Mouse (Mus musculus) kidney, embryonic 14.5 days (tissue): ENCODE data around the gene Mterf4. TPM values are rescaled to one million over a fixed set of nuclear protein-coding genes. Genes with fewer than 3 reads are reported as not detected.

Source experiments
- ATAC-seq: fragments of 200-750 bp; cut with Nextera tagmentation; 2 replicates; pipeline ENCODE4 v1.8.0; 2017; ENCODE audit warnings: moderate number of reproducible peaks, mild to moderate bottlenecking, moderate TSS enrichment, moderate library complexity; ENCODE audit not compliant: low FRiP score, low TSS enrichment
- H3K27ac ChIP-seq: fragments of 300-500 bp; sonication (generic); 2 replicates; pipeline ENCODE4 v1.5.1; 2014; ENCODE audit warnings: low read depth, mild to moderate bottlenecking, low read length, moderate library complexity, mixed read lengths
- H3K27me3 ChIP-seq: fragments of 300-500 bp; sonication (generic); 2 replicates; pipeline ENCODE4 v1.6.1; 2014; ENCODE audit warnings: mild to moderate bottlenecking, low read length; ENCODE audit not compliant: control insufficient read depth, insufficient read depth
- H3K36me3 ChIP-seq: fragments of 300-500 bp; sonication (generic); 2 replicates; pipeline ENCODE4 v1.6.1; 2014; ENCODE audit warnings: low read length, mixed read lengths; ENCODE audit not compliant: control insufficient read depth, insufficient read depth
- H3K4me1 ChIP-seq: fragments of 300-500 bp; sonication (generic); 2 replicates; pipeline ENCODE4 v1.6.1; 2014; ENCODE audit warnings: low read length, mixed read lengths; ENCODE audit not compliant: control insufficient read depth, insufficient read depth
- H3K4me2 ChIP-seq: fragments of 300-500 bp; sonication (generic); replicated peaks from 2 replicates; pipeline ENCODE4 v1.6.1; 2014; ENCODE audit warnings: low read depth, mild to moderate bottlenecking, low read length
- H3K4me3 ChIP-seq: fragments of 300-500 bp; sonication (generic); 2 replicates; pipeline ENCODE4 v1.5.1; 2014; ENCODE audit warnings: mild to moderate bottlenecking, low read length
- H3K9ac ChIP-seq: fragments of 300-500 bp; sonication (generic); 2 replicates; pipeline ENCODE4 v1.6.1; 2014; ENCODE audit warnings: low read depth, mild to moderate bottlenecking, low read length, moderate library complexity
- H3K9me3 ChIP-seq: fragments of 300-500 bp; sonication (generic); 2 replicates; pipeline ENCODE4 v1.6.1; 2016; ENCODE audit warnings: low read length; ENCODE audit not compliant: control insufficient read depth
- WGBS: fragments of 180-500 bp; shearing (Covaris S2); extraction: QIAGEN DNeasy Blood & Tissue Kit; methylation state at CpG from one replicate; pipeline ENCODE4 v1.1.7; 2014; 5-methylcytosine and 5-hydroxymethylcytosine counted together
- polyA plus RNA-seq: library from polyadenylated mRNA; unstranded; fragments of >200 nt; fragmentation: Nextera tagmentation; extraction: Ambion mirVana; gene quantifications from 2 replicates; pipeline ENCODE4 v1.2.1, GENCODE M21; 2014

Mterf4 gene
- polyA plus RNA-seq, result 31.3 and 33.5 TPM in 2 replicates

DNA sequence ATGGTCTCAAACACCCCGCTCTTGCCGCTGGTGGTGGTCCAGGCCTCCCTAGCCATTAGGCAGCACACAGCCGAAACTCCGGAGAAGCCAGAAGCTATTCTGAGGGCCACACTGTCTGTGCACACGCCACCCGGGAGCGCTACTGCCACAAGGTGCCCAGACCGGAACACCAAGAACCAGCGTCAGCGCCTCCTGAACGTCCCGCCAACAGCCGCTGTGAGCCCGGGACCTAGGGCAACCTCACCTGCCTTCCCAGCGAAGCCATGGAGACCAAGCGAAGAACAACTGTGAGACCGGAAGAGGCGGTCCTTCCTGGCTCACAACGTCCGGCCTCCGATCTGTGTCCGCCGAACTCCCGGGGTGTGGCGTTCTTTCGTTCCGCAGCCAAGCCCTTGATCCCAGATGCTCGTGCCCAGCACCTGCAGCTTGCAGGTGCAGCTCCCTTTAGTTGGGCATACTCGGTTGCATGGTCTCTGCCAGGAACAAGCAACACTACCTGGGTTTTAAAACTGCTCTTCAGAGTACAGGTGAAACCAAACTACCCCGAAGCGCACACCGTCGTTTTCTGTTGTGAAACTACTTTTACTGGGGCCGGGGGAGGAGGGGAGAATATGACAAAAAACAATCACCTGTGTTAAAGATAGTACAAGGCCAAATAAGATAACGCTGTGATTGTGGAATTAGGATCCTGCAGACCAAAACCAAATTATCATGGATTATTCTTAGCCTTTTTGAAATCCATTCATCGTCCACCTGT, at the start of gene Mterf4:
Mterf4 (minus strand) TSS at position 335 of the 757 bp plus-strand sequence.
- Histone ChIP-seq H3K27me3 (no peaks in the 10 kb centered on the region), H3K4me1 (peaks cover 4% of the 10 kb centered on the region; the same call in 1 of the 2 replicates), H3K9ac (peak within 1 kb of the TSS; percentile 84), H3K4me2 (peak within 1 kb of the TSS; percentile 77), H3K27ac (no peak within 1 kb of the TSS), H3K4me3 (peak within 1 kb of the TSS; percentile 95), H3K36me3 (peaks cover 46% of the 10 kb centered on the region), H3K9me3 (no peaks in the 10 kb centered on the region)
- ATAC-seq, result peak; percentile 92
- 7% methylated on average over 36 of the region's 36 CpGs for WGBS

- Histone ChIP-seq H3K4me1 (no peaks in the 10 kb centered on the region), H3K27me3 (no peaks in the 10 kb centered on the region), H3K9ac (no peak overlapping the region), H3K36me3 (peaks cover 89% of the 10 kb centered on the region), H3K4me3 (no peak overlapping the region), H3K4me2 (no peak overlapping the region), H3K9me3 (no peaks in the 10 kb centered on the region), H3K27ac (no peak overlapping the region)
- WGBS, result 89% methylated on average over 2 of the region's 2 CpGs
- no peak for ATAC-seq
These were observed 47.0 kb upstream of the Mterf4 start for GRCm38 (mm10) chr1:93352724-93353123.

DNA sequence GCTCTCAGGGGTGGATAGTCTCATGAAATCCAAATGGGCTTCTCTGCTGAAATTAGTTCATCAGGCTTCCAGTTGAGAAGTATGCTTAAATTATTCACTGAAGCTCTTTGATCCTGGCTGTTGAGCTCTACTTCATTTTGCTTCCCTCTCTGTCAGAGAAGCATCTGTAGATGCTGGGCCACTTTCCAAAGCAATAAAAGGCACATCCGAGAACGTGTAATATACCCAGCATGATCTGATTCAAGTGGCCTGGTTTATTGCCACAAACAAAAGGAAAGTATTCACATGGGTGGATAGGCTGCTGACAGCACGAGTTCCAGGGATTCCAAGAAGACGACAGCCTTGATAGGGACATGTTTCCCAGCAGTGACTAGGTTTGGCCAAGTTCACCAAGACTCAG, 44.0 kb upstream of the Mterf4 start:
- H3K36me3 ChIP-seq, result peaks cover 77% of the 10 kb centered on the region
- H3K27me3 ChIP-seq, result no peaks in the 10 kb centered on the region
- WGBS, result 34% methylated on average over 4 of the region's 4 CpGs
- no peak for ATAC-seq
- H3K4me3 ChIP-seq, result no peak overlapping the region
- no peaks in the 10 kb centered on the region; the same call in 1 of the 2 replicates for H3K4me1 ChIP-seq
- H3K4me2 ChIP-seq, result no peak overlapping the region
- no peak overlapping the region for H3K27ac ChIP-seq
- no peak overlapping the region for H3K9ac ChIP-seq
- H3K9me3 ChIP-seq, result no peaks in the 10 kb centered on the region

- no peak for ATAC-seq
- peaks cover 52% of the 10 kb centered on the region for H3K36me3 ChIP-seq
- 96% methylated on average over 5 of the region's 5 CpGs for WGBS
These were observed 41.5 kb upstream of the Mterf4 start for GRCm38 (mm10) chr1:93347176-93347575.

DNA sequence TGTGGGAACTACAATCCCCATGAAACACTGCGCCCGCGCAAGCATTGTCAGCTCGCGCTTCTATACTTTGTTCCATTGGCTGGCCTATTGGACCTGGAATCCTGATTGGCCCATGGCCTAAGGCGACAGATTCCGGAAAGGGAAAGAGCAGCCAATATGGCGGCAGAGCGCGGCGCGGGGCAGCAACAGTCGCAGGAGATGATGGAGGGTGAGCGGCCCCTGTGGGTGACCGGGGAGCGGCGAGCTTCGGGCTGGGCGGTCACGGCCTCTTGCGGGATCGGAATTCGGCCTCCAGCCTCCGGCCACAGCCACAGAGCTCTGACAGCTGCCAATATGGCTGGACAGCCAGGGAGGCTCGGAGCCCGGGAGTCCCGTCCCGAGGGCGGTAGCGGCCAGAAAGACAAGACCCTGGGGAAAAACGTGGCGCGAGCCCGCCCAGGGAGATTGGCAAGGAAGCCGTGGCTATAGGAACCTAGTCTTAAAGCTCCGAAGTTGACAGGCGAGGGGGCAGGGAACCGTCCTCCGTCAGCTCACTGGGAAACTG, 37.9 kb upstream of the Mterf4 start:
- Histone ChIP-seq H3K4me1 (peaks cover 12% of the 10 kb centered on the region), H3K27ac (peak overlapping the region; percentile 30; the same call in 1 of the 2 replicates), H3K4me3 (peak overlapping the region; percentile 96), H3K4me2 (peak overlapping the region; percentile 67), H3K36me3 (peaks cover 22% of the 10 kb centered on the region), H3K9me3 (no peaks in the 10 kb centered on the region), H3K9ac (peak overlapping the region; percentile 81), H3K27me3 (no peaks in the 10 kb centered on the region)
- peak; percentile 97 for ATAC-seq
- WGBS, result under 1% methylated on average over 39 of the region's 39 CpGs

More at GRCm38 (mm10) chr1:93347176-93347575, 41.5 kb upstream of the Mterf4 start:
- Histone ChIP-seq H3K4me3 (no peak overlapping the region), H3K27me3 (no peaks in the 10 kb centered on the region), H3K4me1 (peaks cover 7% of the 10 kb centered on the region; the same call in 1 of the 2 replicates), H3K9ac (no peak overlapping the region), H3K9me3 (no peaks in the 10 kb centered on the region), H3K4me2 (no peak overlapping the region), H3K27ac (no peak overlapping the region)

GRCm38 (mm10) chr1:93342648-93343503, 37.2 kb upstream of the Mterf4 start, which contains the start of the genes Ppp1r7 and Pask:
Gene Ppp1r7 (plus strand): TSS chr1:93342854.
Gene Pask (minus strand): TSS chr1:93343482.
- H3K9me3 ChIP-seq, result no peaks in the 10 kb centered on the region
- no peaks in the 10 kb centered on the region for H3K27me3 ChIP-seq
- under 1% methylated on average over 63 of the region's 63 CpGs for WGBS

GRCm38 (mm10) chr1:93334621-93335020, 28.9 kb upstream of the Mterf4 start:
- 79% methylated on average over 2 of the region's 2 CpGs for WGBS
- Histone ChIP-seq H3K9ac (no peak overlapping the region), H3K4me3 (no peak overlapping the region), H3K9me3 (no peaks in the 10 kb centered on the region), H3K27ac (no peak overlapping the region), H3K4me2 (no peak overlapping the region), H3K27me3 (no peaks in the 10 kb centered on the region), H3K4me1 (no peaks in the 10 kb centered on the region), H3K36me3 (peaks cover 43% of the 10 kb centered on the region)
- ATAC-seq, result no peak

More at GRCm38 (mm10) chr1:93342648-93343503, 37.2 kb upstream of the Mterf4 start, which contains the start of the genes Ppp1r7 and Pask:
- peak; percentile 95 for ATAC-seq
- peak within 1 kb of the TSS; percentile 96 for H3K4me3 ChIP-seq
- H3K36me3 ChIP-seq, result peaks cover 16% of the 10 kb centered on the region
- H3K4me1 ChIP-seq, result peaks cover 12% of the 10 kb centered on the region
- H3K9ac ChIP-seq, result peak within 1 kb of the TSS; percentile 81
- peak within 1 kb of the TSS; percentile 47; the same call in 1 of the 2 replicates for H3K27ac ChIP-seq
- H3K4me2 ChIP-seq, result peak within 1 kb of the TSS; percentile 67

DNA sequence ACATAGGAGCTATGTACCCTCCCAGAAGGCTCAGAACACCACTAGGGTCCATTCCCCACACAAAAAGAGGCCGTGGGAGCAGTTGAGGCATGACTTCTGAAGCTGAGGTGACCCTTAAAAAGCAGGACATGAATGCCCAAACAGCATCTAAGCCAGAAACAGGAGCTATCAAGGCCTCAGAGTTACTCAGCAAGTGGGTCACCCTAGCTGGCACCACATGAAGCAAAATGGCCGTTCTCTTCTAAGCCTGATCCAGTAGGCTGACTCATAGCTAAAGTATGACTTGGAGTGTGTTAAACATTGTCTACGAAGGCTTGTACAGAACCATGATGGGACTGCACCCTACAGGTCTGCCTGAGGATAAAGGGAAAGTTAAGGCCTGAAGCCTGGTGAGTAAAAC, 20.7 kb upstream of the Mterf4 start:
- ATAC-seq, result no peak
- no peak overlapping the region for H3K9ac ChIP-seq
- H3K4me2 ChIP-seq, result no peak overlapping the region

More for the DNA sequence above, 20.7 kb upstream of the Mterf4 start:
- Histone ChIP-seq H3K9me3 (no peaks in the 10 kb centered on the region), H3K27ac (no peak overlapping the region), H3K27me3 (no peaks in the 10 kb centered on the region), H3K36me3 (peaks cover 59% of the 10 kb centered on the region), H3K4me3 (no peak overlapping the region), H3K4me1 (no peaks in the 10 kb centered on the region)
- WGBS, result 92% methylated on average over 3 of the region's 3 CpGs
